Mouse (Mus musculus) kidney, embryonic 16.5 days (tissue): ENCODE measurements around the gene Gramd1a. TPM values are rescaled to one million over a fixed set of nuclear protein-coding genes. Genes with fewer than 3 reads are reported as not detected.
A peak's percentile ranks its signal among the peaks of the same experiment; 100 is the strongest.

ENCODE experiments used
- ATAC-seq: fragments of 200-750 bp; cut with Nextera tagmentation; 2 replicates; pipeline ENCODE4 v1.8.0; 2017; ENCODE audit warnings: moderate TSS enrichment; ENCODE audit not compliant: low FRiP score, low TSS enrichment
- H3K27ac ChIP-seq: fragments of 300-500 bp; sonication (generic); 2 replicates; pipeline ENCODE4 v1.5.1; 2014; ENCODE audit warnings: low read length
- H3K27me3 ChIP-seq: fragments of 300-500 bp; sonication (generic); 2 replicates; pipeline ENCODE4 v1.6.1; 2014; ENCODE audit warnings: low read length, control low read depth, mixed read lengths; ENCODE audit not compliant: insufficient read depth
- H3K36me3 ChIP-seq: fragments of 300-500 bp; sonication (generic); 2 replicates; pipeline ENCODE4 v1.6.1; 2014; ENCODE audit warnings: low read length, control low read depth, mixed read lengths; ENCODE audit not compliant: insufficient read depth
- H3K4me1 ChIP-seq: fragments of 300-500 bp; sonication (generic); 2 replicates; pipeline ENCODE4 v1.6.1; 2014; ENCODE audit warnings: low read length, control low read depth, mixed read lengths; ENCODE audit not compliant: insufficient read depth
- H3K4me2 ChIP-seq: fragments of 300-500 bp; sonication (generic); replicated peaks from 2 replicates; pipeline ENCODE4 v1.6.1; 2014; ENCODE audit warnings: low read depth, low read length
- H3K4me3 ChIP-seq: fragments of 300-500 bp; sonication (generic); 2 replicates; pipeline ENCODE4 v1.5.1; 2014; ENCODE audit warnings: mild to moderate bottlenecking, low read length
- H3K9ac ChIP-seq: fragments of 300-500 bp; sonication (generic); replicated peaks from 2 replicates; pipeline ENCODE4 v1.6.1; 2014; ENCODE audit warnings: low read length
- H3K9me3 ChIP-seq: fragments of 300-500 bp; sonication (generic); 2 replicates; pipeline ENCODE4 v1.6.1; 2016; ENCODE audit warnings: low read length, control low read depth
- WGBS: fragments of 180-500 bp; shearing (Covaris S2); extraction: QIAGEN DNeasy Blood & Tissue Kit; methylation state at CpG from one replicate; pipeline ENCODE4 v1.1.7; 2014; 5-methylcytosine and 5-hydroxymethylcytosine counted together
- polyA plus RNA-seq: library from polyadenylated mRNA; unstranded; fragments of >200 nt; fragmentation: Nextera tagmentation; extraction: Ambion mirVana; gene quantifications from 2 replicates; pipeline ENCODE4 v1.2.1, GENCODE M21; 2015

The Gramd1a gene
- polyA plus RNA-seq, 1 experiment from 2014 or later = 73.3 TPM

- no peak overlapping the region for H3K9ac ChIP-seq
- no peak overlapping the region for H3K4me2 ChIP-seq
- H3K9me3 ChIP-seq = no peaks in the 10 kb centered on the region
- no peak overlapping the region for H3K4me3 ChIP-seq
- 91% methylated on average over 4 of the region's 4 CpGs for WGBS
- H3K27me3 ChIP-seq = no peaks in the 10 kb centered on the region
- H3K4me1 ChIP-seq = no peaks in the 10 kb centered on the region
- peaks cover 88% of the 10 kb centered on the region for H3K36me3 ChIP-seq
- no peak overlapping the region for H3K27ac ChIP-seq
- no peak for ATAC-seq
Measured at GRCm38 (mm10) chr7:31140302-31140701, 15.4 kb downstream of the Gramd1a start.

DNA sequence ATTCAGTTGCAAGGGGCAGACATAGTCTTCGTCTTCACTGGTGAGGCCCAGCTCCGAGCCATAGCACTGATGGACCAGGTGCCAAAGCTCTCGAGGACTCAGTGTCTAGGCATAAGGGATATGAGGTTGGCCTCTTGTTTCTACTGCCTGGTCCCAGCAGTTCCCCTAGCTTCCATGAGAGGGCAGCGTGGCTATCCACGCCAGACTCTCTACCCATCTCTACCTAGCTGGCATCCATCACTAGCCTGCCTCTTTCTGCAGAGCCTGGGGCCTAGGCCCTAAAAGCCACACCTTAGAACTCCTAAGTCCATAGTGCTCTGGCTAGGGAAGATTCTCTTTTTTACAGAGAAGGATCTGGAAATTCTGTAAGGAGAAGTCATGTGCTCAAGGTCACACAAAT, 15.9 kb downstream of the Gramd1a start:
- Histone ChIP-seq H3K4me1 (no peaks in the 10 kb centered on the region), H3K4me3 (no peak overlapping the region), H3K27ac (no peak overlapping the region), H3K27me3 (no peaks in the 10 kb centered on the region), H3K36me3 (peaks cover 87% of the 10 kb centered on the region), H3K9me3 (no peaks in the 10 kb centered on the region), H3K4me2 (no peak overlapping the region), H3K9ac (no peak overlapping the region)
- peak; percentile 46 for ATAC-seq
- 70% methylated on average over 5 of the region's 5 CpGs for WGBS

GRCm38 (mm10) chr7:31135717-31136116, 20.0 kb downstream of the Gramd1a start:
- H3K4me1 ChIP-seq = no peaks in the 10 kb centered on the region; the same call in 1 of the 2 replicates
- H3K9me3 ChIP-seq = no peaks in the 10 kb centered on the region
- H3K4me3 ChIP-seq = no peak overlapping the region
- no peak overlapping the region for H3K27ac ChIP-seq
- no peak for ATAC-seq
- H3K4me2 ChIP-seq = no peak overlapping the region
- WGBS = 90% methylated on average over 10 of the region's 10 CpGs
- no peak overlapping the region for H3K9ac ChIP-seq
- peaks cover 99% of the 10 kb centered on the region for H3K36me3 ChIP-seq
- H3K27me3 ChIP-seq = no peaks in the 10 kb centered on the region

DNA sequence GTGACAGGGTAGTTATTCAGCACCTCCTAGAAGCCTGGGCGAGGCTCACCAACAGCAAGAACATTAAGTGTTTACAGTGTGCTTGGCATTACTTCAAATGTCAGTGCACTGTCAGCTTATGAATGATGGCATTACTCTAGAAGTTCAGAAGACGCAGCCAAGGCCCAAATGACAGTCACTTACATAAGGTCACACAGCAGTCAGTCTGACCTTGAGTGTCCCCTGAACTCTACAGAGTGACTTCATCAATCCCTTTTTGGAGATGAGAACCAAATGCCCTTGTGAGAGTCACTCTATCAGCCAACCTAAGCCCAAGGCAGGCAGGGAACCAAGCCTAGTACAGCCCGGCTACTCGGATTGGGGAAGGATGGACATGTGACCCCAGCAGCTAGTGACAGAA, 23.8 kb downstream of the Gramd1a start:
- 89% methylated on average over 4 of the region's 4 CpGs for WGBS
- Histone ChIP-seq H3K4me1 (peaks cover 8% of the 10 kb centered on the region; the same call in 1 of the 2 replicates), H3K27ac (no peak overlapping the region), H3K9ac (no peak overlapping the region), H3K27me3 (peaks cover 8% of the 10 kb centered on the region), H3K9me3 (no peaks in the 10 kb centered on the region), H3K4me3 (no peak overlapping the region), H3K4me2 (no peak overlapping the region), H3K36me3 (peaks cover 87% of the 10 kb centered on the region)
- no peak for ATAC-seq

- ATAC-seq = no peak
- 37% methylated on average over 4 of the region's 4 CpGs for WGBS
Measured at GRCm38 (mm10) chr7:31130841-31131240, 24.9 kb downstream of the Gramd1a start.

DNA sequence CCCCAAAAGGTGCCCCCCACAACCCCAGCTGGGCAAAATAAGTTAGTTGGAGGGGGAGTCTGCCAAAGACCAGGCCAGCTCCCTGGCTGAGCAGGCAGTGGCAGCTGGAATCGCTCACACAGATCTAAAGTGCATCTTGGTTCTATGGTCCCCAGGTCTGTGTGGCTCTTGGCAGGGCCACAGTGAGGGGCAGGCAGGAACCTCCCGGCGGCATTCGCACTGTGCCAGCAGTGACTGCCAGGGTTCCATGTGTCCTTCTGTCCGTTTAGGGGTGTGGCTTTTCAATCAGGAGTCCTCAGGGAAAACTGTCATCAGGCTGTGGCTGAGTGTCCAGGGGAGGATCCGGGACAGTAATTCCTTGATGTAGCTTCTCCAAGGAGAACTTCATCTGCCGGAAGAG, 25.5 kb downstream of the Gramd1a start:
- ATAC-seq = no peak
- peaks cover 24% of the 10 kb centered on the region for H3K27me3 ChIP-seq
- H3K36me3 ChIP-seq = peaks cover 70% of the 10 kb centered on the region
- no peak overlapping the region for H3K4me2 ChIP-seq
- no peak overlapping the region for H3K4me3 ChIP-seq
- no peak overlapping the region for H3K27ac ChIP-seq
- H3K9me3 ChIP-seq = no peaks in the 10 kb centered on the region
- WGBS = 89% methylated on average over 7 of the region's 7 CpGs
- H3K4me1 ChIP-seq = peaks cover 16% of the 10 kb centered on the region; the same call in 1 of the 2 replicates
- no peak overlapping the region for H3K9ac ChIP-seq

More at GRCm38 (mm10) chr7:31130841-31131240, 24.9 kb downstream of the Gramd1a start:
- H3K4me3 ChIP-seq = no peak overlapping the region
- peaks cover 18% of the 10 kb centered on the region for H3K27me3 ChIP-seq
- H3K4me2 ChIP-seq = no peak overlapping the region
- H3K4me1 ChIP-seq = peaks cover 16% of the 10 kb centered on the region; the same call in 1 of the 2 replicates
- H3K27ac ChIP-seq = no peak overlapping the region
- H3K9ac ChIP-seq = no peak overlapping the region
- H3K36me3 ChIP-seq = peaks cover 76% of the 10 kb centered on the region
- H3K9me3 ChIP-seq = no peaks in the 10 kb centered on the region

- peaks cover 51% of the 10 kb centered on the region for H3K36me3 ChIP-seq
- 65% methylated on average over 9 of the region's 9 CpGs for WGBS
- H3K9me3 ChIP-seq = no peaks in the 10 kb centered on the region
- H3K27me3 ChIP-seq = peaks cover 34% of the 10 kb centered on the region
- H3K4me3 ChIP-seq = no peak overlapping the region
- no peak for ATAC-seq
- no peak overlapping the region for H3K27ac ChIP-seq
- no peak overlapping the region for H3K9ac ChIP-seq
- H3K4me2 ChIP-seq = no peak overlapping the region
- peaks cover 16% of the 10 kb centered on the region; the same call in 1 of the 2 replicates for H3K4me1 ChIP-seq
Measured at GRCm38 (mm10) chr7:31128157-31128705, 27.5 kb downstream of the Gramd1a start.

GRCm38 (mm10) chr7:31126851-31127724, 28.6 kb downstream of the Gramd1a start, which contains the start of gene Scn1b:
TSS of gene Scn1b (minus strand) at chr7:31127003.
- no peak within 1 kb of the TSS for H3K27ac ChIP-seq
- H3K4me1 ChIP-seq = peaks cover 16% of the 10 kb centered on the region; the same call in 1 of the 2 replicates
- H3K27me3 ChIP-seq = peaks cover 34% of the 10 kb centered on the region
- H3K36me3 ChIP-seq = peaks cover 40% of the 10 kb centered on the region
- peak within 1 kb of the TSS; percentile 99 for H3K4me2 ChIP-seq
- peak within 1 kb of the TSS; percentile 61 for H3K4me3 ChIP-seq
- H3K9me3 ChIP-seq = no peaks in the 10 kb centered on the region
- peak within 1 kb of the TSS; percentile 65 for H3K9ac ChIP-seq
- peak; percentile 58 for ATAC-seq
- under 1% methylated on average over 40 of the region's 60 CpGs for WGBS

- ATAC-seq = no peak
- 3% methylated on average over 47 of the region's 53 CpGs for WGBS
Measured at GRCm38 (mm10) chr7:31126211-31126751, 29.4 kb downstream of the Gramd1a start.

More at GRCm38 (mm10) chr7:31126211-31126751, 29.4 kb downstream of the Gramd1a start:
- peak overlapping the region; percentile 61 for H3K4me3 ChIP-seq
- H3K27ac ChIP-seq = no peak overlapping the region
- H3K4me1 ChIP-seq = peaks cover 16% of the 10 kb centered on the region; the same call in 1 of the 2 replicates
- H3K4me2 ChIP-seq = peak overlapping the region; percentile 99
- peaks cover 32% of the 10 kb centered on the region for H3K36me3 ChIP-seq
- H3K9ac ChIP-seq = peak overlapping the region; percentile 65
- peaks cover 34% of the 10 kb centered on the region for H3K27me3 ChIP-seq
- H3K9me3 ChIP-seq = no peaks in the 10 kb centered on the region
